Mouse (Mus musculus) embryonic fibroblast, embryonic 13.5 days (primary cell): Measurements from ENCODE around the gene Sp6. TPM values are rescaled to one million over a fixed set of nuclear protein-coding genes. Genes with fewer than 3 reads are reported as not detected.

Experiments used
- H3K27ac ChIP-seq: 2 replicates; pipeline ENCODE4 v1.5.1; 2012; ENCODE audit warnings: low read length, control low read depth, inconsistent platforms; ENCODE audit not compliant: insufficient read depth
- H3K4me1 ChIP-seq: 2 replicates; pipeline ENCODE4 v1.6.1; 2011; ENCODE audit warnings: low read length; ENCODE audit not compliant: control insufficient read depth, insufficient read depth
- H3K4me3 ChIP-seq: 2 replicates; pipeline ENCODE4 v1.5.1; 2011; ENCODE audit warnings: mild to moderate bottlenecking, control low read depth, low read length; ENCODE audit not compliant: insufficient read depth
- CTCF ChIP-seq: IDR thresholded peaks from 2 replicates; pipeline ENCODE4 v1.5.1; 2011; ENCODE audit warnings: mild to moderate bottlenecking, control low read depth, low read length, moderate library complexity, borderline replicate concordance; ENCODE audit not compliant: insufficient read depth
- POLR2A ChIP-seq: IDR thresholded peaks from 2 replicates; pipeline ENCODE4 v1.6.1; 2011; ENCODE audit warnings: low read depth, mild to moderate bottlenecking, control low read depth, low read length, moderate library complexity
- polyA plus RNA-seq: library from polyadenylated mRNA; stranded (reverse); fragments of >200 nt; gene quantifications from 2 replicates; pipeline ENCODE4 v1.2.4, GENCODE M21; 2011; ENCODE audit warnings: low read depth; ENCODE audit not compliant: missing spikeins, insufficient read length

Gene Sp6
- polyA plus RNA-seq, 1 experiment, result 0.33 TPM

GRCm38 (mm10) chr11:96996773-96997379 lies 16.3 kb upstream of the Sp6 start:
- H3K4me3 ChIP-seq, result no peak overlapping the region
- no peak for TF ChIP-seq CTCF
- no peak for TF ChIP-seq POLR2A
- H3K27ac ChIP-seq, result no peak overlapping the region
- no peaks in the 10 kb centered on the region for H3K4me1 ChIP-seq

GRCm38 (mm10) chr11:96997380-96997956 lies 15.7 kb upstream of the Sp6 start:
- Histone ChIP-seq H3K4me3 (no peak overlapping the region), H3K4me1 (no peaks in the 10 kb centered on the region), H3K27ac (no peak overlapping the region)
- TF ChIP-seq POLR2A (no peak; the same call in 1 of the 2 replicates), CTCF (no peak)

GRCm38 (mm10) chr11:97003170-97003569 lies 10.0 kb upstream of the Sp6 start:
- Histone ChIP-seq H3K27ac (no peak overlapping the region), H3K4me3 (no peak overlapping the region), H3K4me1 (peaks cover 3% of the 10 kb centered on the region; the same call in 1 of the 2 replicates)
- TF ChIP-seq CTCF (no peak), POLR2A (no peak)

- TF ChIP-seq CTCF (no peak), POLR2A (no peak)
- Histone ChIP-seq H3K27ac (no peak overlapping the region), H3K4me1 (peaks cover 3% of the 10 kb centered on the region; the same call in 1 of the 2 replicates), H3K4me3 (no peak overlapping the region)
Observed at GRCm38 (mm10) chr11:97007093-97007794, 6.0 kb upstream of the Sp6 start.

GRCm38 (mm10) chr11:97009198-97009790 lies 3.9 kb upstream of the Sp6 start:
- Histone ChIP-seq H3K4me3 (no peak overlapping the region), H3K27ac (no peak overlapping the region), H3K4me1 (peaks cover 3% of the 10 kb centered on the region; the same call in 1 of the 2 replicates)
- TF ChIP-seq POLR2A, result no peak
- TF ChIP-seq CTCF, result no peak

GRCm38 (mm10) chr11:97017696-97018582 lies 4.7 kb downstream of the Sp6 start:
- H3K4me3 ChIP-seq, result no peak overlapping the region
- no peaks in the 10 kb centered on the region for H3K4me1 ChIP-seq
- no peak overlapping the region for H3K27ac ChIP-seq
- TF ChIP-seq CTCF (no peak), POLR2A (no peak)

- no peak overlapping the region for H3K27ac ChIP-seq
- no peak for TF ChIP-seq CTCF
- TF ChIP-seq POLR2A, result no peak
- H3K4me3 ChIP-seq, result peak overlapping the region; percentile 4; the same call in 1 of the 2 replicates
- H3K4me1 ChIP-seq, result no peaks in the 10 kb centered on the region
Observed at GRCm38 (mm10) chr11:97018583-97019344, 5.6 kb downstream of the Sp6 start.

- Histone ChIP-seq H3K4me1 (no peaks in the 10 kb centered on the region), H3K27ac (no peak overlapping the region), H3K4me3 (no peak overlapping the region)
- TF ChIP-seq POLR2A (no peak), CTCF (no peak)
Observed at GRCm38 (mm10) chr11:97019345-97019708, 6.1 kb downstream of the Sp6 start.
